Mouse (Mus musculus) adrenal gland, adult (tissue): ENCODE measurements at regions not wholly inside any gene's neighbourhood (a gene's known extent, or its start where the extent isn't known, plus 50 kb on each side); places are given as distances from the start of the nearest gene placed in this dataset.
A peak's percentile ranks its signal among the peaks of the same experiment; 100 is the strongest.

ENCODE experiments used
- DNase-seq, 2 experiments: peaks; one replicate each; pipeline ENCODE4 v3.0.0; 2022 to 2023; ENCODE audit warnings: low spot score in 1 of 2; ENCODE audit not compliant: inconsistent age in 2 of 2

DNA sequence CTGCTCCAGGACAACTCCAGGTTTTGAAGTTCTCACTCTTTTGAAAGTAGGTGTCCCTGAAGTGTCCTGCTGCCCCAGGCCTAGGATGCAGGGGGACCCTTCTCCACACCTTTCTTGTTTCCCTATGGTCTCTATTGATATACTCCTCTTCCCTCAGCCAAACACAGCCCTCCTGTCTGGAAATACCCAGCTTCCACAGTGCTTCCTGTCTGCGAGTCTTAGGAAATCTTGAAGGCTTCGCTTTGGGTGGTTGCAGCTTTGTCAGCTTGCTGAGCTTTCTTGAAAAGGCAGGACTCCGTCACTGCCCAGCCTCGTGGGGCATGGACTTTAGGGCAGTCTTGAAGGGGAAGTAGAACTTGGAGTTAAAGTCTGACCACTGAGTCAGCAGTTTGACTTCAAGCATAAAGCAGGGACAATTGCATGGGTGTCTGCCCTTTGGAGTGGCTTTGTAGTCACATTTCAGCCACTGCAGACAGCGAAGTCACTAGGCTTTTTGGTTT, 51.1 kb upstream of the Lrrc52 start:
- no peak for DNase-seq

DNA sequence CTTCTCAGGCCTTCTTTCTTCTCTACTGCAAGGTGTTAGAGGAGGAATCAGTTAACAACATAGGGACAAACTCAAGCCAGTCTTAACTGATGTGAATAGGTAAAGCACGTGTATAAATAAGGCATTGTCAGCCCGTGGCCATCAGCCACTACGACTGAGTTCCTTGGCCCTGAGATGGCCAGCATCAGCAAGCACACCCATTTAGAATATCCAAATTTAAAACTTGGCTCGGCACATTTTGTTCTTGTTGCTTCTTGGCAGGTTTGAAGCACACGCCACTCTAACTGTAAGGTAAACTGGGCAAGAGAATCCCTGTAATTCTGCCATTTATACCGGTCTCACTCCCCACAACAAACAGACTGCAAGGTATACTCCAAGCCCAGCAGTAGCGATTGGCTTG, 57.3 kb upstream of the Lrrc52 start:
- DNase-seq, result no peak

DNA sequence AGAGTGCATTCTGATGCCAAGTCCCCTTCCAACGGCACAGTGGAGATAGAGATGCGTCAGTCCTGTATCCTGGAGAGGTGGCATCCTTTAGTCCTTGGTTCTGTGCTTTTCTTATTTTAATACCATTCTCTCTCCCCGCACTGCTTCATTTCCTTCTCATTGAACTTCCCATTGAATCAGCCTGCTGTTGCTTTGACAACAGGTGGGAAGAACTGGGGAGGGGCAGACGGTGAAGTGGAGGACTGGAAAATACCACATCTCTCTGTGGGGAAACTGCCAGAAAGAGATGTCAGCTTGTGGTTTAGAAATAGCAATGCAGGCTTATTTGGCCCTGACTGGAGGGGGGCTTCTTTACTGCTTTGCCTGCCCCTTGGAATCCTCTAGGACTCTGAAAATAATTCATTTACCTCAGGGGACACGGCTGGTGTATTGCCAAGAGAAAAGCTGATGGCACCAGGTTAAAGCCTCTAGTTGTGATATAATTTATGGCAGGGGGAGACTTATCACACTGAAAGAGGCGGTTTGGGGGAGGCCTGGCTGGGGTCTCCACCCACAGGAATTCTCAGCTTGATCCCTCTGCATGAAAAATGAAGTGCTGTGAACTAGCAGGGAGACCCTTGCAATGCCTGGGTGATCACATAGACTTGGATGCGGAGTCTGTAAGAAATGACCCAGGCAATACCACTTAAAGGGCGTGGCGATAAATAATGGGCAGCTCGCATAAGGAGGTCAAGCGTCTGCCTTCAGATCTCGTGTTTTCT, 65.4 kb upstream of the Rxrg start:
- DNase-seq, result peak in 1 of 2 experiments; percentile 19

DNA sequence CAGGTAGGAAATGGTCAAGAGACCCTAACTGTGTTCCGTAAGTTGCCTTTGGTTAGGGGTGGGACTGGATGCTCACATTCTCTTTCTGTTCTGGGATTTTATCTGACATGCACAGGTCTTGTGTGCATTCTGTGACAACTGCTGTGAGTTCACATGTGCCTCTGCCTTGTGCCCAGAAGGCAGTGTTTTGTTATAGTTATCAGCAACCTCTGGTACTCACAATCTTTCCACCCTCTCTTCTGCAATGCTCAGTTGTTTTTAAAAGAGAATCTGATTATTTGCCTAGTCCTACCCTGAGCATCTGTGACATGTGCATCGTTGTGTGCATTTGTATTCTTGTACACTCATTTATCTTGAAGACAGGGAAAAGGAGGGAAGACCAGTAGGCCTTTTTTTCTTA, 52.2 kb upstream of the Rxrg start:
- no peak for DNase-seq

DNA sequence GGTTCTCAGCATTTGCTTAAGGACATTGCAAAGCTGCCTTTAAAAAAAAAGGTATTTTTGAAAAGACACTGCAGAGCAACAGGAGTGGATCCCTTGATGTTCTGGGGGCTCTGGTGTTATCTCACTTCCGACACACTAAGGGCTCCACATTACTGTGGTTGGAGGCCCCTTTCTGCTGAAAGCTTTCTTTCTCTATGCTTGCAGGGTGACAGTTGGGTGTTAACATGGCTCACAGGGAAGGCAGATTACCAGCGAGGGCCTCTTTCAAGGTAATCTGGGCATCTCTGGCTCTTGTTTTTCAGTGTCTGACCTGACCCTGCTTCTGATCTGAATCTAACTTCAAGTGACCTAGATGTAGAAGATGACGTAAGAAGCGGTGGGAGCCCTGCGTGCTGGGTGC, 50.9 kb upstream of the Rxrg start:
- no peak for DNase-seq
